Mouse (Mus musculus) liver, embryonic 11.5 days (tissue): ENCODE measurements around the gene Defb23. TPM values are rescaled to one million over a fixed set of nuclear protein-coding genes. Genes with fewer than 3 reads are reported as not detected.

Experiments
- ATAC-seq: fragments of 200-750 bp; cut with Nextera tagmentation; replicated peaks from 2 replicates; pipeline ENCODE4 v1.8.0; 2017; ENCODE audit warnings: moderate number of reproducible peaks, mild to moderate bottlenecking, moderate TSS enrichment, moderate library complexity; ENCODE audit not compliant: low FRiP score
- DNase-seq: peaks from one replicate; pipeline ENCODE4 v3.0.0-alpha.2; 2017; ENCODE audit warnings: low spot score
- H3K27ac ChIP-seq: fragments of 300-500 bp; sonication (generic); 2 replicates; pipeline ENCODE4 v1.5.1; 2014; ENCODE audit warnings: mild to moderate bottlenecking, low read depth, low read length, control low read depth
- H3K27me3 ChIP-seq: fragments of 300-500 bp; sonication (generic); replicated peaks from 2 replicates; pipeline ENCODE4 v1.6.1; 2014; ENCODE audit warnings: low read length, mixed read lengths; ENCODE audit not compliant: control insufficient read depth, insufficient read depth
- H3K36me3 ChIP-seq: fragments of 300-500 bp; sonication (generic); 2 replicates; pipeline ENCODE4 v1.6.1; 2014; ENCODE audit warnings: mild to moderate bottlenecking, low read length, moderate library complexity, mixed read lengths; ENCODE audit not compliant: control insufficient read depth, insufficient read depth
- H3K4me1 ChIP-seq: fragments of 300-500 bp; sonication (generic); replicated peaks from 2 replicates; pipeline ENCODE4 v1.6.1; 2014; ENCODE audit warnings: low read length, mixed read lengths; ENCODE audit not compliant: control insufficient read depth, insufficient read depth
- H3K4me2 ChIP-seq: fragments of 300-500 bp; sonication (generic); 2 replicates; pipeline ENCODE4 v1.6.1; 2014; ENCODE audit warnings: mild to moderate bottlenecking, control low read depth, moderate library complexity
- H3K4me3 ChIP-seq: fragments of 300-500 bp; sonication (generic); 2 replicates; pipeline ENCODE4 v1.5.1; 2014; ENCODE audit warnings: low read depth, low read length, control low read depth
- H3K9ac ChIP-seq: fragments of 300-500 bp; sonication (generic); 2 replicates; pipeline ENCODE4 v1.6.1; 2014; ENCODE audit warnings: low read depth, low read length, control low read depth
- H3K9me3 ChIP-seq: fragments of 300-500 bp; sonication (generic); 2 replicates; pipeline ENCODE4 v1.6.1; 2016; ENCODE audit warnings: low read length, inconsistent platforms, mixed read lengths; ENCODE audit not compliant: control insufficient read depth
- WGBS: fragments of 180-500 bp; shearing (Covaris S2); extraction: QIAGEN DNeasy Blood & Tissue Kit; methylation state at CpG from one replicate; pipeline ENCODE4 v1.1.7; 2014; 5-methylcytosine and 5-hydroxymethylcytosine counted together
- polyA plus RNA-seq: library from polyadenylated mRNA; unstranded; fragments of >200 nt; fragmentation: Nextera tagmentation; extraction: Ambion mirVana; gene quantifications from 2 replicates; pipeline ENCODE4 v1.2.1, GENCODE M21; 2014

Defb23 gene
- polyA plus RNA-seq, 1 experiment from 2014 or later = not detected

GRCm38 (mm10) chr2:152481726-152482125 is 17.3 kb upstream of the Defb23 start:
- Histone ChIP-seq H3K27ac (no peak overlapping the region), H3K4me2 (no peak overlapping the region), H3K9ac (no peak overlapping the region), H3K4me1 (no peaks in the 10 kb centered on the region), H3K9me3 (no peaks in the 10 kb centered on the region), H3K36me3 (no peaks in the 10 kb centered on the region), H3K4me3 (no peak overlapping the region), H3K27me3 (no peaks in the 10 kb centered on the region)
- ATAC-seq = no peak
- no peak for DNase-seq
- WGBS = 83% methylated on average over 7 of the region's 7 CpGs

GRCm38 (mm10) chr2:152480881-152481280 is 16.5 kb upstream of the Defb23 start:
- H3K27me3 ChIP-seq = no peaks in the 10 kb centered on the region
- no peak overlapping the region for H3K9ac ChIP-seq
- no peak overlapping the region for H3K4me2 ChIP-seq
- H3K4me1 ChIP-seq = no peaks in the 10 kb centered on the region
- H3K9me3 ChIP-seq = no peaks in the 10 kb centered on the region
- DNase-seq (no peak), ATAC-seq (no peak)
- no peak overlapping the region for H3K27ac ChIP-seq
- 78% methylated on average over 3 of the region's 3 CpGs for WGBS
- H3K36me3 ChIP-seq = no peaks in the 10 kb centered on the region
- H3K4me3 ChIP-seq = no peak overlapping the region

GRCm38 (mm10) chr2:152476763-152477162 is 12.3 kb upstream of the Defb23 start, which contains the start of gene Defb20:
Gene Defb20 (plus strand): TSS chr2:152477063.
- WGBS = 49% methylated on average over 2 of the region's 2 CpGs
- no peak within 1 kb of the TSS for H3K4me3 ChIP-seq
- H3K27ac ChIP-seq = no peak within 1 kb of the TSS
- no peaks in the 10 kb centered on the region for H3K36me3 ChIP-seq
- H3K27me3 ChIP-seq = no peaks in the 10 kb centered on the region
- H3K4me1 ChIP-seq = no peaks in the 10 kb centered on the region
- no peak within 1 kb of the TSS for H3K4me2 ChIP-seq
- no peak within 1 kb of the TSS for H3K9ac ChIP-seq
- DNase-seq (no peak), ATAC-seq (no peak)
- no peaks in the 10 kb centered on the region for H3K9me3 ChIP-seq

GRCm38 (mm10) chr2:152472434-152472833 is 8.0 kb upstream of the Defb23 start:
- DNase-seq (no peak), ATAC-seq (no peak)
- Histone ChIP-seq H3K4me2 (no peak overlapping the region), H3K9ac (no peak overlapping the region), H3K4me1 (no peaks in the 10 kb centered on the region), H3K9me3 (no peaks in the 10 kb centered on the region), H3K4me3 (no peak overlapping the region), H3K27ac (no peak overlapping the region), H3K36me3 (no peaks in the 10 kb centered on the region), H3K27me3 (no peaks in the 10 kb centered on the region)
- 30% methylated on average over 3 of the region's 3 CpGs for WGBS

GRCm38 (mm10) chr2:152470973-152471372 is 6.6 kb upstream of the Defb23 start:
- Histone ChIP-seq H3K27ac (no peak overlapping the region), H3K27me3 (no peaks in the 10 kb centered on the region), H3K36me3 (no peaks in the 10 kb centered on the region), H3K9ac (no peak overlapping the region), H3K4me2 (no peak overlapping the region), H3K9me3 (no peaks in the 10 kb centered on the region), H3K4me1 (no peaks in the 10 kb centered on the region), H3K4me3 (no peak overlapping the region)
- 28% methylated on average over 7 of the region's 7 CpGs for WGBS
- DNase-seq (no peak), ATAC-seq (no peak)

- no peak for DNase-seq
- H3K4me1 ChIP-seq = no peaks in the 10 kb centered on the region; the same call in 1 of the 2 replicates
- ATAC-seq = no peak
- H3K4me2 ChIP-seq = no peak overlapping the region
- no peak overlapping the region for H3K9ac ChIP-seq
- WGBS = 62% methylated on average over 13 of the region's 13 CpGs
- no peaks in the 10 kb centered on the region for H3K36me3 ChIP-seq
- no peak overlapping the region for H3K27ac ChIP-seq
- H3K4me3 ChIP-seq = no peak overlapping the region
- no peaks in the 10 kb centered on the region; the same call in 1 of the 2 replicates for H3K27me3 ChIP-seq
- H3K9me3 ChIP-seq = no peaks in the 10 kb centered on the region
Observed at GRCm38 (mm10) chr2:152459241-152459640, 5.2 kb downstream of the Defb23 start.

GRCm38 (mm10) chr2:152452101-152452781 is 12.2 kb downstream of the Defb23 start:
- WGBS = 69% methylated on average over 4 of the region's 4 CpGs
- Histone ChIP-seq H3K27me3 (peaks cover 2% of the 10 kb centered on the region; the same call in 1 of the 2 replicates), H3K36me3 (no peaks in the 10 kb centered on the region), H3K4me2 (no peak overlapping the region), H3K9ac (no peak overlapping the region), H3K9me3 (no peaks in the 10 kb centered on the region), H3K27ac (no peak overlapping the region), H3K4me1 (0 out of 2 replicates have a peak, but pooled peaks cover 2% of the 10 kb centered on the region), H3K4me3 (no peak overlapping the region)
- ATAC-seq (no peak), DNase-seq (no peak)

GRCm38 (mm10) chr2:152450241-152450640 is 14.2 kb downstream of the Defb23 start:
- Histone ChIP-seq H3K4me1 (0 out of 2 replicates have a peak, but pooled peaks cover 7% of the 10 kb centered on the region), H3K36me3 (no peaks in the 10 kb centered on the region), H3K9me3 (no peaks in the 10 kb centered on the region), H3K9ac (no peak overlapping the region), H3K27me3 (peaks cover 2% of the 10 kb centered on the region; the same call in 1 of the 2 replicates), H3K4me3 (no peak overlapping the region), H3K27ac (no peak overlapping the region), H3K4me2 (no peak overlapping the region)
- 5% methylated on average over 5 of the region's 5 CpGs for WGBS
- ATAC-seq = no peak
- DNase-seq = no peak

GRCm38 (mm10) chr2:152447461-152447860 is 17.0 kb downstream of the Defb23 start:
- WGBS = 60% methylated on average over 5 of the region's 5 CpGs
- no peak overlapping the region for H3K4me2 ChIP-seq

More at GRCm38 (mm10) chr2:152447461-152447860, 17.0 kb downstream of the Defb23 start:
- DNase-seq (no peak), ATAC-seq (no peak)
- H3K4me3 ChIP-seq = no peak overlapping the region
- no peaks in the 10 kb centered on the region for H3K9me3 ChIP-seq
- H3K9ac ChIP-seq = no peak overlapping the region
- H3K4me1 ChIP-seq = 0 out of 2 replicates have a peak, but pooled peaks cover 7% of the 10 kb centered on the region
- H3K27me3 ChIP-seq = peaks cover 2% of the 10 kb centered on the region; the same call in 1 of the 2 replicates
- no peak overlapping the region for H3K27ac ChIP-seq
- no peaks in the 10 kb centered on the region for H3K36me3 ChIP-seq
